Mouse (Mus musculus) lung, adult 2 months (tissue): ENCODE data around the gene Rpia.

Source experiments
- CTCF ChIP-seq: fragments of 200-500 bp; IDR thresholded peaks from 2 replicates; pipeline ENCODE4 v1.5.1; 2011; ENCODE audit warnings: mild to moderate bottlenecking, low read length, control low read depth; ENCODE audit not compliant: insufficient read depth
- POLR2A ChIP-seq: fragments of 200-500 bp; IDR thresholded peaks from 2 replicates; pipeline ENCODE4 v1.6.1; 2011; ENCODE audit warnings: low read depth, mild to moderate bottlenecking, control low read depth, low read length, borderline replicate concordance; ENCODE audit errors: extremely low read depth

DNA sequence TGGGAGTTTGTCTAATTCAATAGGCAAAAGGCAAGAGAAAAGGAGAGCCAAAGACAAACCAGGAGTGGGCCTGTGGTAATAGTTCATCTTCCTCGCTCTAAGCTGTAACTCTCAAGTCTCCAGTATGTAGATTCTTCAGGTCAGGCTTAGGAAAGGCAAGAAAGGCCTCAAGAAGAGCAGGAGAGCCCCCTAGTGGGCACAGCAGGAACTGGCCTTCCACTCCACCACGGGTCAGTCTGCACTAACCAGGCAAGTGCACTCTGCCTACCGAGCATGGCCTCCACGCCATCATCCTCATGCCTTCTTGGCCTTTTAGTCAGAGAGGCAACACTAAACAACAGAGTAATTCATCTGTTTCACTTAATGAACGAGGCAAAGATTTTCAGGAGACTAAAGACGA, 23.3 kb downstream of the Rpia start:
- TF ChIP-seq CTCF = peak; percentile 97
- no peak for TF ChIP-seq POLR2A
